Mouse (Mus musculus) embryonic fibroblast, embryonic 13.5 days (primary cell): ENCODE measurements at regions not wholly inside any gene's neighbourhood (a gene's known extent, or its start where the extent isn't known, plus 50 kb on each side); places are given as distances from the start of the nearest gene placed in this dataset.

Experiments used
- CTCF ChIP-seq: IDR thresholded peaks from 2 replicates; pipeline ENCODE4 v1.5.1; 2011; ENCODE audit warnings: mild to moderate bottlenecking, control low read depth, low read length, moderate library complexity, borderline replicate concordance; ENCODE audit not compliant: insufficient read depth
- POLR2A ChIP-seq: IDR thresholded peaks from 2 replicates; pipeline ENCODE4 v1.6.1; 2011; ENCODE audit warnings: low read depth, mild to moderate bottlenecking, control low read depth, low read length, moderate library complexity

GRCm38 (mm10) chr15:63675491-63676036 is 169.4 kb downstream of the Gsdmc2 start:
- TF ChIP-seq POLR2A (no peak), CTCF (no peak)
